Mouse (Mus musculus) cortical plate, adult 2 months (tissue): Measurements from ENCODE around the gene Cdh5.

Experiments used
- CTCF ChIP-seq: fragments of 200-500 bp; IDR thresholded peaks from 2 replicates; pipeline ENCODE4 v1.5.1; 2011; ENCODE audit warnings: mild to moderate bottlenecking, control low read depth, low read length; ENCODE audit not compliant: insufficient read depth; ENCODE audit errors: extremely low read depth
- POLR2A ChIP-seq: fragments of 200-500 bp; IDR thresholded peaks from 2 replicates; pipeline ENCODE4 v1.6.1; 2011; ENCODE audit warnings: mild to moderate bottlenecking, low read length, control low read depth; ENCODE audit not compliant: insufficient read depth; ENCODE audit errors: extremely low read depth

DNA sequence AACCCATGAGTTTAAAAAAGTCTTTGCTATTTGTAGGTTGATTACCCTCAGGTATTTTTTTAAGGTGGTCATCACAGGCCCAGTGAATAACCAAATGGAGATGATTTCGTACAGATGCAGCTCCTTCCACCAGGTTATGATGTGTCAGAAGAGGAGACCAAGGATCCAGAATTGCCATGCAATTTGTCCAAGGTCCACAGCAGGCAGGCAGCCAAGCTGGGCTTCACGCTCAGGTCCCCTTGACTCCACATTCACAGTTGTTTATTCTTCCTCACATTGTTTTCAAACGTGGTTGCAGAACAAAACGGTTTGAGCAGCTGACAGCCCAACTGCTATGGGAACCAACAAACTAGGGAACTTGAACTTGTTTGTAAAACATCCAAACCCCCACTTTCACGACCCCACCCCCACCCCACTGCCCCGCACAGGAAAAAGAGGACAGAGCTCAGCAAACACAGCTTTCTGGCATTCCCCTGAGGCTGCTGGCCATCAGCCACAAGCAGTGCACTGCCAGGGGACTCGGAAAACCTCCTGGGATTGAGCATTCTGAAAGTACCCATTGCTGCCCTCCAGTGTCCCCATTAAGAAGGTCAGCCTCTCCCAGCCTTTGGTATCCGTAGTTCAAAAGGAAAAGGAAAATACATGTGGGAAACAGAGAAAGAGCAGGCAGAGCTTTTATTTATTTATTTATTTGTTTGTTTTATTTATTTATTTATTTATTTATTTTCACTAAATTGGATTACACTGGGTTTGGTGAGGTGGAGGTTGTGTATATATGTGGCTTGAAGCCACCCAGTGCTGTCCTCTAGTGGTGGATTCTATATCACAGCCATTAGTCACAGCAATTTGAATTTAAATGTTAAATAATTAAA lies 24.6 kb upstream of the Cdh5 start:
- peak; percentile 27; the same call in 1 of the 2 replicates for TF ChIP-seq CTCF
- TF ChIP-seq POLR2A, result no peak
